29 mouse cellular contexts compared by ENCODE assay signal in the genomic region with DNA sequence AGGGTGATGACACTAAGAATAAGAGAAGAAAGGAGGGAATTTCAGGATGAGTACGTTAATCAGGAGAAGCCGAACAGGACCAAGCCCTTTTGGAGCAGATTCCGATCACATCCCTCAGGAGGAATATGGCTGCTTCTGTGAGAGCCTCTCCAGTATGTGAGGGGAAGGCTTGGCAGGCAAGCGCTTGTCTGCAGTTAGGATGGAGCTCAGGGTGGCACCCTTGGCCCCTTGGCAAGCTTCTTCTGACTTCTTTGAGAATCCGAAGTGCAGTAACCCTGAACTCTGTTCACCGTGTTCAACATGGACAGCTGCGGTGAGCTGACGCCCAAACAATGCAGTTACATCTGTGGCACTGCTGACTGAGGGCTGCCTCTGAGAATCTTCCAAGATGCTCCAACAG. TPM values are rescaled to one million over a fixed set of nuclear protein-coding genes. Genes with fewer than 3 reads are reported as not detected.
"Had no signal": no experiment of that assay in that cellular context is flagged by ENCODE, and none has a peak within 500 bp of the region (broad histone marks: within the 10 kb centered on the region; RNA-seq: fewer than 3 reads in every experiment).

No protein-coding gene starts in this region.

- H3K4me2 ChIP-seq: embryonic facial prominence, embryonic 12.5 days; embryonic facial prominence, embryonic 13.5 days; embryonic facial prominence, embryonic 15.5 days; forebrain, embryonic 12.5 days; forebrain, embryonic 13.5 days; forebrain, embryonic 15.5 days had no signal

- H3K4me1 ChIP-seq: embryonic facial prominence, embryonic 10.5 days; embryonic facial prominence, embryonic 12.5 days; embryonic facial prominence, embryonic 13.5 days; embryonic facial prominence, embryonic 15.5 days; forebrain, embryonic 10.5 days; forebrain, embryonic 12.5 days; forebrain, embryonic 13.5 days; forebrain, embryonic 15.5 days had no signal

- H3K27me3 ChIP-seq: embryonic facial prominence, embryonic 12.5 days; embryonic facial prominence, embryonic 13.5 days; embryonic facial prominence, embryonic 15.5 days; forebrain, embryonic 12.5 days; forebrain, embryonic 13.5 days; forebrain, embryonic 15.5 days had no signal

- H3K27ac ChIP-seq: embryonic facial prominence, embryonic 10.5 days; embryonic facial prominence, embryonic 12.5 days; embryonic facial prominence, embryonic 13.5 days; embryonic facial prominence, embryonic 15.5 days; forebrain, embryonic 10.5 days; forebrain, embryonic 12.5 days; forebrain, embryonic 13.5 days; forebrain, embryonic 15.5 days; gastrocnemius, adult 2 months; heart, adult 2 months had no signal

- DNase-seq: cerebellum, adult 2 months; cerebellum, adult 8-10 months; cerebellum, adult 9-10 months; cerebellum, adult 9-11 months; cerebellum, postnatal 10 days; cerebellum, postnatal 14 days; cerebellum, postnatal 25 days; cerebellum, postnatal 36 days; embryo, embryonic 11 days; forebrain, postnatal 0 days; gastrocnemius, adult 2 months; gastrocnemius, postnatal 10 days; gastrocnemius, postnatal 14 days; gastrocnemius, postnatal 25 days; gastrocnemius, postnatal 36 days; heart, adult 18-20 months; heart, adult 2 months had no signal

- H3K9me3 ChIP-seq: embryonic facial prominence, embryonic 10.5 days; embryonic facial prominence, embryonic 12.5 days; embryonic facial prominence, embryonic 13.5 days; embryonic facial prominence, embryonic 15.5 days; forebrain, embryonic 10.5 days; forebrain, embryonic 12.5 days; forebrain, embryonic 13.5 days; forebrain, embryonic 15.5 days had no signal

- H3K9ac ChIP-seq: embryonic facial prominence, embryonic 12.5 days; embryonic facial prominence, embryonic 13.5 days; embryonic facial prominence, embryonic 15.5 days; forebrain, embryonic 12.5 days; forebrain, embryonic 13.5 days; forebrain, embryonic 15.5 days; forebrain, postnatal 0 days had no signal

- ATAC-seq: forebrain, embryonic 13.5 days; forebrain, embryonic 14.5 days; forebrain, embryonic 15.5 days; forebrain, embryonic 16.5 days; forebrain, postnatal 0 days had no signal

- H3K4me3 ChIP-seq: embryonic facial prominence, embryonic 10.5 days; embryonic facial prominence, embryonic 12.5 days; embryonic facial prominence, embryonic 13.5 days; embryonic facial prominence, embryonic 15.5 days; erythroblast, embryonic 14.5 days; forebrain, embryonic 10.5 days; forebrain, embryonic 12.5 days; forebrain, embryonic 13.5 days; forebrain, embryonic 15.5 days; gastrocnemius, adult 2 months; heart, adult 2 months had no signal

RNA-seq across cellular contexts. Expression of a gene that starts 11.7 kb away (rescaled TPM):
- polyA plus RNA-seq: erythroblast, embryonic 14.5 days had no signal

RNA-seq across cellular contexts. Expression of a gene that starts 26.0 kb away (rescaled TPM):
- total RNA-seq: common myeloid progenitor, adult 5-6 weeks had no signal
- polyA plus RNA-seq: erythroblast, embryonic 14.5 days had no signal
